Mouse (Mus musculus): ENCODE measurements at regions not wholly inside any gene's neighbourhood (a gene's known extent, or its start where the extent isn't known, plus 50 kb on each side); places are given as distances from the start of the nearest gene placed in this dataset.

- Histone ChIP-seq H3K9me3 (ENCODE audit: control insufficient read depth, low read length) (no peaks in the 10 kb centered on the region), H3K4me3 (ENCODE audit: low read depth, low read length) (no peak overlapping the region), H3K9ac (ENCODE audit: low read length) (no peak overlapping the region), H3K27ac (ENCODE audit: low read depth, low read length) (no peak overlapping the region), H3K4me1 (replicated peaks; ENCODE audit: control insufficient read depth, insufficient read depth, low read length) (no peaks in the 10 kb centered on the region), H3K36me3 (ENCODE audit: control insufficient read depth, insufficient read depth, low read length) (no peaks in the 10 kb centered on the region), H3K27me3 (ENCODE audit: control insufficient read depth, insufficient read depth, low read length) (no peaks in the 10 kb centered on the region), H3K4me2 (ENCODE audit: low read depth, low read length, severe bottlenecking) (no peak overlapping the region)
- ATAC-seq (replicated peaks; ENCODE audit: low FRiP score) = no peak
- no peak for DNase-seq (ENCODE audit: low spot score)
- 19% methylated on average over 4 of the region's 4 CpGs for WGBS
These were observed 60.0 kb upstream of the Topaz1 start for GRCm38 (mm10) chr9:122687170-122687569.

DNA sequence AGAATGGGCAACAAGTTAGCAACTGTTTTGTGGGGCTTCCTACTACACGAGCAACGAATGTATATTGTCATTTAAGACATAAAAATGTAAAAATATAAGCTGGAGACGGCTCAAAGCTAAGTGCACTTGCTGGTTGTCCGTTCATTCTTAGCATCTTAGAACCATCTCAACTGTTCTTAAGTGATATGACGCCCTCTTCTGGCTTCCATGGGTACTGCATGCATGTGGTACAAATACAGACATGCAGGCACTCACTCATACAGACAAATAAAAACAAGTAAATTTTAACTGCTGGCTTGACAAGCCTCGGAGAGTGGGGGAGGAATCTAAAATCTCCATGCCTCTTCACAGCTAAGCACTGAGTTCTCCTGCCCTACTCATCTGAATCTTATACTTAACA, 55.3 kb upstream of the Topaz1 start:
- Histone ChIP-seq H3K9me3 (ENCODE audit: control insufficient read depth, low read length) (no peaks in the 10 kb centered on the region), H3K27me3 (ENCODE audit: control insufficient read depth, insufficient read depth, low read length) (no peaks in the 10 kb centered on the region), H3K4me1 (replicated peaks; ENCODE audit: control insufficient read depth, insufficient read depth, low read length) (peaks cover 7% of the 10 kb centered on the region; the same call in 1 of the 2 replicates), H3K36me3 (ENCODE audit: control insufficient read depth, insufficient read depth, low read length) (no peaks in the 10 kb centered on the region), H3K27ac (ENCODE audit: low read depth, low read length) (no peak overlapping the region), H3K9ac (ENCODE audit: low read length) (no peak overlapping the region), H3K4me2 (ENCODE audit: low read depth, low read length, severe bottlenecking) (no peak overlapping the region), H3K4me3 (ENCODE audit: low read depth, low read length) (no peak overlapping the region)
- DNase-seq (ENCODE audit: low spot score) = no peak
- 70% methylated on average over 6 of the region's 6 CpGs for WGBS
- no peak for ATAC-seq (replicated peaks; ENCODE audit: low FRiP score)

DNA sequence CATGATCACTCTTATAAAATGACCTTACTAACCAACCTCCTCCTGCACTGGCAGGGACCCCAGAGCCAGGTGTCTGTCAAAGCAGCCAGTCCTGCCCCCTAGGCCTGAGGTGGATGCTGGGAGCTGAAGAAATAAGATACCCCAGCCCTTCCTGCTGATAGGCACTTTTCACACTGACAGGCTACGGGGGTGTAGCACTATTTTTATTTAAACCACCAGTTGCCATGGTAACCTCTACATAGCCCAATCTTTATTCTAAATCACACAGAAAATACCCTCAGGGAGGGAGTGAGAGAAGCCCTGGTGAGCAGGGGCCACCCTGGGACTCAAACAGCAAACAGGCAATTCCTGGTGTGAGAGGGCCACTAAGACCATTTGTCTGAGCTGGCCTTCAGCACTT, 51.4 kb upstream of the Topaz1 start:
- Histone ChIP-seq H3K27me3 (ENCODE audit: control insufficient read depth, insufficient read depth, low read length) (no peaks in the 10 kb centered on the region), H3K27ac (ENCODE audit: low read depth, low read length) (no peak overlapping the region), H3K4me3 (ENCODE audit: low read depth, low read length) (no peak overlapping the region), H3K9ac (ENCODE audit: low read length) (no peak overlapping the region), H3K4me2 (ENCODE audit: low read depth, low read length, severe bottlenecking) (no peak overlapping the region), H3K9me3 (ENCODE audit: control insufficient read depth, low read length) (no peaks in the 10 kb centered on the region), H3K4me1 (replicated peaks; ENCODE audit: control insufficient read depth, insufficient read depth, low read length) (peaks cover 7% of the 10 kb centered on the region; the same call in 1 of the 2 replicates), H3K36me3 (ENCODE audit: control insufficient read depth, insufficient read depth, low read length) (no peaks in the 10 kb centered on the region)
- ATAC-seq (replicated peaks; ENCODE audit: low FRiP score) = no peak
- WGBS = 6% methylated on average over 1 of the region's 1 CpGs
- DNase-seq (ENCODE audit: low spot score) = no peak

Small RNA genes in the stretch of these regions (microRNA-seq; reads per million reads assigned to microRNA genes)
- gene Mir138-1 (ENCODE audit: insufficient number of aligned reads) = 131 reads per million, percentile 37 among the genes with 10 or more reads in this experiment

Data from forebrain, embryonic 11.5 days (tissue).